Mouse (Mus musculus) leukemia stem cell, adult 10-12 weeks (primary cell): ENCODE data around the gene Mlph. TPM values are rescaled to one million over a fixed set of nuclear protein-coding genes. Genes with fewer than 3 reads are reported as not detected.

ENCODE experiments used
- polyA plus RNA-seq: library from polyadenylated mRNA; stranded (reverse); fragments of >175 nt; gene quantifications from 2 replicates; pipeline ENCODE4 v1.2.3, GENCODE M21; 2012; ENCODE audit warnings: low replicate concordance

Gene Mlph
- 0.03 TPM in 1 of 2 replicates, not detected in the other for polyA plus RNA-seq

DNA sequence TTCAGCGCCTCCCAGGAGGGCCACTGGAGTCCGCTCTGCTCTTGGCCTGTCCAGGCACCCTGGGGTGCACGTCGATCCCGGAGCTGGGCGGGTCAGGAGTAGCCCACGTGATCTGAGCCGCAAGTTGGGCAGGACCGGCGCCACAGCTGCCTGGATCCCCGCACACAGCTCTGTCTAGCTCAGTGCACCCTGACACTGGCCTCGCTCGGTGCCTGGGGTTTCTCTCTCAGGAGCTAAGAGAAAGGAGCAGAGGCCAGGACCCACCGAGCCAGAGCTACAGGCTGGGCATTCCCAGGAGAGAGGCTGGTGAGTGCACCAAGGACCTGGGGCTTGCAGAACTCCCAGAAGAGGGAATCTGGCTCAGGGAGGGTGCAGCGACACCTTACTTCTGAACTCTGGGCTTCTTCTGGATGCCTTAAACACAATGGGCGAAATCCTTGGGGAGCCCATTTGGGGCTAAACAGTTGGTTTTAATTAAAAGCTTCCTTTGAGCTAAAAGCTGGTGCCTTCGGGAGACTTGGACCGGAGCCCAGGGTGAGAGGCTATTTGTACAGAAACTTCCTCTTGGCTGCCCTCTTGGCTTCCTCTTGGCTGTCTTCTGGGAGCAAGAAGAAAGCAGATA, at the start of gene Mlph:
Mlph (plus strand) TSS at position 138 of the 622 bp plus-strand sequence.

DNA sequence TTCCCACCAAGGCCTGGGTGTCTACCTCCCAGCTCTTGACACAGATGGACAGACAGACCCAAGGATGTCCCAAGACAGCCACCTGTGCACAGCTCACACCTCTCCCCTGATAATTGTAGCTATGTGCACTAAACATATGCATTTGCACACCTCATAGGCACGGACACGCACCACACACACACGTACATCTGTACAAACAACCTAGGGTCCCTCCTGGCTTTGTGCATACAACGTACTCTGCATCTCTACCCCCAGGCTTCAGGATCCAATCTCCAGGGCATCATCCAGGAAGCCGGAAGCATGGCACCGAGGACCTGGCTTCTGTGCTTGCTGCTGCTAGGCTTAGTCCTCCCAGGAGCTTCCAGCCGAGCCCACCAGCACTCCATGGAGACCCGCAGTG, 37.9 kb downstream of the Mlph start, which contains the start of gene Prlh:
Prlh (plus strand) TSS at position 301 of the 400 bp plus-strand sequence.

DNA sequence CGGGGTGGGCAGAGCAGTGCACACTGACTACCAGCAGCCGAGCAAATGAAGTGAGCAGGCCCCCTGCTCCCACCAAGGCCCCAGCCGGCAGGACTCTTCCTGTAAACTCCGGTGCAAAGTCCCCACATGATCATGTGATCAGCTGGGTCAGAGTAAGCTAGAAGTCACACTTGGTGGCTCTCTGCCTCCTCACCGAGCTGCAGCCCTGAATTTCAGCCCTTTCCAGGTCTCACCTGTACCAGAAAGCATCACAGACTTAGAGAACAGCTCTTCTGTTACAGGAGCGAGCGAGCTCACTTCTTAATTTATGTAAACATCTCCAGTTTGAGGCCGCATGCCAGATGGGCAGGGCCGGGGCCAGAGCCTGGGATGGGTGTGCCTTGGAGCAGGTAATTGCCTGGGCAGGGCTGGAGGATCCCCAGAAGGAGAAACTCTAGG, 54.5 kb downstream of the Mlph start, which contains the start of gene Rab17:
Rab17 (minus strand) TSS at position 315 of the 438 bp plus-strand sequence.

DNA sequence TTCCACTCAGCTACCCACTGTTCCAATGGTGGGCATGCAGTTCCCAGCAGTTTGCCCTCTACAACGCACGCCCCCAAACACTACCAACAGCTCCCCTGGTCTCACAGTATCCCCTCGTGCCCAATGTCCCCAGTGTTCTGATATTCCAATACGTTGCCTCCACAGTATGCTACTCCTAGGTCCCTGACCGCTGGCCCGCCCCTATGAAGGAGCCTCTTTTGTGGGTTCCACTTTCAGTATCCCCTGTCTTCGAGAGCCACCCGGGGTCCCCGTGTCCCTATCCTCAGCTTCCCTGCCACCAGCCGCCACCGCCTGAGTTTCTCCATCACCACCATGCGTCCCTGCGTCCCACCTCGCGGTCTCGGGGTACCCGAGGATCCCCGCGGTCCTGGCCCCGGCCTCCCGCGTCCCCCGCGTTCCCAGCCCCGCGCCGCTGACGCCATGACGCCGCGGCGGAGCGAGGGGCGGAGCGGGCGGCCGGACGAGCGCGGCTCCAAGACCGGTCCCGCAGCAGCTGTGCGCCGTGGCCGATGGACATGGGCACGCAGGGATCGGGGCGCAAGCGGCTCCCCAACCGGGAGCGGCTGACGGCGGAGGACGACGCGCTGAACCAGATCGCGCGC, 83.5 kb downstream of the Mlph start, which contains the start of gene Lrrfip1:
Lrrfip1 (plus strand) TSS at position 470 of the 623 bp plus-strand sequence.

Other genes starting within 250 kb of the Mlph start
- gene Col6a3, start 71.1 kb upstream of the Mlph start, polyA plus RNA-seq, result 0.08 and 0.66 TPM in 2 replicates
- not detected in 2 replicates for gene Prlh, start 38.0 kb downstream of the Mlph start, polyA plus RNA-seq
- 0.19 TPM in 1 of 2 replicates, not detected in the other for gene Rab17, start 54.6 kb downstream of the Mlph start, polyA plus RNA-seq
- 2.6 and 3.7 TPM in 2 replicates for gene Lrrfip1, start 83.7 kb downstream of the Mlph start, polyA plus RNA-seq
- gene Rbm44, start 230.0 kb downstream of the Mlph start, polyA plus RNA-seq, result not detected in 2 replicates